In genomic region chr2:132945326-132946207, GRCm38 (mm10) we compare ENCODE assay signal across 9 mouse cellular contexts. TPM values are rescaled to one million over a fixed set of nuclear protein-coding genes. Genes with fewer than 3 reads are reported as not detected.
DNase-seq lines count a peak whose midpoint lies in the region; ATAC-seq and TF ChIP-seq lines count a peak whose summit lies in the region.
"Had no signal": no experiment of that assay in that cellular context is flagged by ENCODE, and none has a peak within 500 bp of the region (broad histone marks: within the 10 kb centered on the region; RNA-seq: fewer than 3 reads in every experiment).

Gene Fermt1 (minus strand): TSS chr2:132945906.

- no peak within 1 kb of the TSS for H3K9ac ChIP-seq in heart, embryonic 11.5 days (ENCODE audit: low read depth, low read length)
- H3K9ac ChIP-seq in hindbrain, embryonic 13.5 days = peak within 1 kb of the TSS; percentile 65
- H3K9ac ChIP-seq in limb, embryonic 15.5 days = peak within 1 kb of the TSS; percentile 2; the same call in 1 of the 2 replicates

- 3% methylated on average over 37 of the region's 37 CpGs for WGBS in heart, embryonic 11.5 days (ENCODE audit: insufficient replicate concordance)
- WGBS in hindbrain, embryonic 13.5 days = 5% methylated on average over 34 of the region's 37 CpGs
- 3% methylated on average over 37 of the region's 37 CpGs for WGBS in limb, embryonic 15.5 days

- no peak; the same call in 1 of the 2 replicates for ATAC-seq in heart, embryonic 11.5 days (replicated peaks; ENCODE audit: insufficient number of reproducible peaks, low FRiP score, low TSS enrichment)
- ATAC-seq in hindbrain, embryonic 13.5 days (ENCODE audit: low FRiP score) = peak; percentile 77
- peak; percentile 35; the same call in 1 of the 2 replicates for ATAC-seq in limb, embryonic 15.5 days (ENCODE audit: insufficient number of reproducible peaks, low FRiP score, low TSS enrichment, low read depth)

- TF ChIP-seq CTCF in cortical plate, adult 2 months (IDR thresholded peaks at IDR 0.05; ENCODE audit: extremely low read depth, insufficient read depth, low read length) = no peak

- no peak for DNase-seq in heart, adult 18-20 months
- DNase-seq in retina, postnatal 7 days (ENCODE audit: low read depth, low spot score) = peak; percentile 4
- no peak for DNase-seq in frontal cortex, postnatal 36 days (ENCODE audit: low spot score in 2 of 2)
- no peak for DNase-seq in Muller cell, postnatal 12 days (ENCODE audit: inconsistent ontology term)

- peaks cover 7% of the 10 kb centered on the region; the same call in 1 of the 2 replicates for H3K4me1 ChIP-seq in heart, embryonic 11.5 days (ENCODE audit: control insufficient read depth, insufficient read depth, low read length)
- H3K4me1 ChIP-seq in cortical plate, adult 2 months (ENCODE audit: control insufficient read depth, insufficient read depth, low read length) = no peaks in the 10 kb centered on the region
- peaks cover 15% of the 10 kb centered on the region for H3K4me1 ChIP-seq in hindbrain, embryonic 13.5 days (replicated peaks)
- peaks cover 13% of the 10 kb centered on the region for H3K4me1 ChIP-seq in limb, embryonic 15.5 days

- H3K4me3 ChIP-seq in heart, embryonic 11.5 days (ENCODE audit: low read depth, low read length) = peak within 1 kb of the TSS; percentile 48
- 0 out of 2 replicates have a peak within 1 kb of the TSS, but pooled peaks have one; percentile 18 for H3K4me3 ChIP-seq in cortical plate, adult 2 months (ENCODE audit: insufficient read depth, low read length)
- peak within 1 kb of the TSS; percentile 46 for H3K4me3 ChIP-seq in hindbrain, embryonic 13.5 days
- H3K4me3 ChIP-seq in limb, embryonic 15.5 days = peak within 1 kb of the TSS; percentile 38

- H3K27me3 ChIP-seq in heart, embryonic 11.5 days (ENCODE audit: control insufficient read depth, insufficient read depth, low read length) = peaks cover 39% of the 10 kb centered on the region
- peaks cover 58% of the 10 kb centered on the region for H3K27me3 ChIP-seq in hindbrain, embryonic 13.5 days
- H3K27me3 ChIP-seq in limb, embryonic 15.5 days = peaks cover 35% of the 10 kb centered on the region

- no peaks in the 10 kb centered on the region for H3K9me3 ChIP-seq in heart, embryonic 11.5 days (replicated peaks; ENCODE audit: control insufficient read depth, low read length)
- no peaks in the 10 kb centered on the region for H3K9me3 ChIP-seq in hindbrain, embryonic 13.5 days
- H3K9me3 ChIP-seq in limb, embryonic 15.5 days = no peaks in the 10 kb centered on the region

- H3K36me3 ChIP-seq in heart, embryonic 11.5 days (ENCODE audit: control insufficient read depth, insufficient read depth, low read length) = no peaks in the 10 kb centered on the region
- no peaks in the 10 kb centered on the region for H3K36me3 ChIP-seq in hindbrain, embryonic 13.5 days
- H3K36me3 ChIP-seq in limb, embryonic 15.5 days = no peaks in the 10 kb centered on the region

- H3K27ac ChIP-seq in heart, embryonic 11.5 days (ENCODE audit: low read depth, low read length) = no peak within 1 kb of the TSS
- no peak within 1 kb of the TSS for H3K27ac ChIP-seq in cortical plate, adult 2 months (ENCODE audit: insufficient read depth, low read length)
- no peak within 1 kb of the TSS for H3K27ac ChIP-seq in hindbrain, embryonic 13.5 days
- peak within 1 kb of the TSS; percentile 66 for H3K27ac ChIP-seq in limb, embryonic 15.5 days

- TF ChIP-seq POLR2A in cortical plate, adult 2 months (IDR thresholded peaks at IDR 0.05; ENCODE audit: extremely low read depth, insufficient read depth, low read length) = no peak

- H3K4me2 ChIP-seq in heart, embryonic 11.5 days = peak within 1 kb of the TSS; percentile 81
- H3K4me2 ChIP-seq in hindbrain, embryonic 13.5 days = peak within 1 kb of the TSS; percentile 79
- peak within 1 kb of the TSS; percentile 52 for H3K4me2 ChIP-seq in limb, embryonic 15.5 days

RNA-seq across cellular contexts. Expression of gene Fermt1, which starts in this region (rescaled TPM):
- 0.44 and 1.5 TPM in 2 replicates for polyA plus RNA-seq in heart, embryonic 11.5 days (2014; fragmentation: Nextera tagmentation; extraction: Ambion mirVana)
- not detected for total RNA-seq in heart, adult 18-20 months (2021)
- 0.09 and 0.25 TPM in 2 replicates for polyA plus RNA-seq in cortical plate, adult 2 months (2012; rRNA removed)
- 0.66 TPM in 1 of 2 replicates, not detected in the other for polyA plus RNA-seq in hindbrain, embryonic 13.5 days (2015; fragmentation: Nextera tagmentation; extraction: Ambion mirVana)
- polyA plus RNA-seq in limb, embryonic 15.5 days (2015; fragmentation: Nextera tagmentation; extraction: Ambion mirVana) = 20.9 and 24.4 TPM in 2 replicates
- total RNA-seq: MEL had no signal

Comparison
In these comparisons a context has a peak if more than half of its experiments do, and no peak if none do; other contexts are left out.
1. Peak in ATAC-seq, H3K4me3 ChIP-seq, H3K9ac ChIP-seq and H3K4me2 ChIP-seq in hindbrain, embryonic 13.5 days; RNA of the gene not detected or under 1 TPM.